Mouse (Mus musculus): ENCODE measurements at regions not wholly inside any gene's neighbourhood (a gene's known extent, or its start where the extent isn't known, plus 50 kb on each side); places are given as distances from the start of the nearest gene placed in this dataset.
A peak's percentile ranks its signal among the peaks of the same experiment; 100 is the strongest.

DNA sequence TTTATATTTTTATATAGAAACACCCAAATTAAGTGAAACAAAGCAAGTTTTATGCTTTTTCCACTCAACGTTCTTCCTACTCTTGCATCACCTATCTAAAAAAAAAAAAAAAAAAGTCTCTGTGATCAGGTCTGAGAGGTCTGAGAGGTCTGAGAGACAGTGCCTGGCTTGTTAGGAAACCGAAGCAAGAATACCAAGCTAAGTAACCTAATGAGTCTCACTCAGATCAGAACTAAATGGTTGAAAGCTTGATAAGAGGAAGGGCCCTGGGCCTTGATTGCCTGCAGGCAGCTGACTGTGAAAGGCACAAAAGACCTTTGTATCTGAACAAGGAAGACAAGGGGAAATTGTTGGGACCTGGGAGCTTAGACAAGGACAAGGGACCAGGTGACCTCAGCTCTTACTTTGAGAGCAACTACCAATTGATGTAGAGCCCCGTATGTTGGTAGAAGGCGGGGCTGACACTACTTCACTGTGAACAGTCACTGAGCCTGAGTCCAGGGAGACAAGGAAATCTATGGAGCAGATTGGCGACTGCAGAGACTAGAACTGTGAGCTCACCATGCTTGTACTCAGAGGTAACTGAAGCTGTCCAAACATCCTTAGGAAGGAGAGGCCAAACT, 362.8 kb upstream of the Lrrc3b start:
- Histone ChIP-seq H3K4me3 (ENCODE audit: low read depth, low read length) (no peak overlapping the region), H3K4me2 (no peak overlapping the region), H3K27me3 (ENCODE audit: control insufficient read depth, insufficient read depth, low read length) (no peaks in the 10 kb centered on the region), H3K27ac (ENCODE audit: low read depth, low read length) (no peak overlapping the region), H3K9me3 (ENCODE audit: control insufficient read depth, low read length) (no peaks in the 10 kb centered on the region), H3K36me3 (ENCODE audit: control insufficient read depth, insufficient read depth, low read length) (no peaks in the 10 kb centered on the region), H3K9ac (ENCODE audit: low read length) (no peak overlapping the region), H3K4me1 (ENCODE audit: control insufficient read depth, insufficient read depth, low read length) (no peaks in the 10 kb centered on the region)
- DNase-seq (ENCODE audit: low spot score, missing footprints) (no peak), ATAC-seq (ENCODE audit: low FRiP score) (no peak)
- WGBS, result 69% methylated on average over 5 of the region's 5 CpGs

DNA sequence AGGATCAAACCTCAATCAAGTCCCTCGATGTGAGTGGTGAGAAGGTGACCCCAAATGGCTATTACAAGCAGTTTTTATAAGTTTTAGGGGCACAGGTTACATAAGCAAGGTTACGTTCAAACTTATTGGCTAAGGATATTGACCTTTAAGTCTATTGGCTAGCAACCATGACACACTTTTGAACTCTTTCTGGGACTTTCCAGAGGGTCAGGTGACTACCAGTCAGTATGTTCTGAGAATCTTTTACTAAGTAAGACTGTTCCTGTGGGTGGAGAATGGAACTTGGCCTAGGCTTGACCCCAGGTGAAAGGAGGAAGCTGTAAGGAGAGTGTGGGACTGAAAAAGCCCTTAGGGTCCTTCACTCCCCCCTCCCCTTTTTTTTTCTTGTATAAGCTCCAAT, 370.3 kb upstream of the Lrrc3b start:
- H3K36me3 ChIP-seq (ENCODE audit: control insufficient read depth, insufficient read depth, low read length), result no peaks in the 10 kb centered on the region
- DNase-seq (ENCODE audit: low spot score, missing footprints), result no peak
- H3K9me3 ChIP-seq (ENCODE audit: control insufficient read depth, low read length), result no peaks in the 10 kb centered on the region
- no peak overlapping the region for H3K9ac ChIP-seq (ENCODE audit: low read length)
- no peaks in the 10 kb centered on the region for H3K4me1 ChIP-seq (ENCODE audit: control insufficient read depth, insufficient read depth, low read length)
- no peak overlapping the region for H3K4me3 ChIP-seq (ENCODE audit: low read depth, low read length)
- no peaks in the 10 kb centered on the region for H3K27me3 ChIP-seq (ENCODE audit: control insufficient read depth, insufficient read depth, low read length)
- no peak for ATAC-seq (ENCODE audit: low FRiP score)
- no peak overlapping the region for H3K4me2 ChIP-seq
- WGBS, result 69% methylated on average over 2 of the region's 2 CpGs
- no peak overlapping the region for H3K27ac ChIP-seq (ENCODE audit: low read depth, low read length)

DNA sequence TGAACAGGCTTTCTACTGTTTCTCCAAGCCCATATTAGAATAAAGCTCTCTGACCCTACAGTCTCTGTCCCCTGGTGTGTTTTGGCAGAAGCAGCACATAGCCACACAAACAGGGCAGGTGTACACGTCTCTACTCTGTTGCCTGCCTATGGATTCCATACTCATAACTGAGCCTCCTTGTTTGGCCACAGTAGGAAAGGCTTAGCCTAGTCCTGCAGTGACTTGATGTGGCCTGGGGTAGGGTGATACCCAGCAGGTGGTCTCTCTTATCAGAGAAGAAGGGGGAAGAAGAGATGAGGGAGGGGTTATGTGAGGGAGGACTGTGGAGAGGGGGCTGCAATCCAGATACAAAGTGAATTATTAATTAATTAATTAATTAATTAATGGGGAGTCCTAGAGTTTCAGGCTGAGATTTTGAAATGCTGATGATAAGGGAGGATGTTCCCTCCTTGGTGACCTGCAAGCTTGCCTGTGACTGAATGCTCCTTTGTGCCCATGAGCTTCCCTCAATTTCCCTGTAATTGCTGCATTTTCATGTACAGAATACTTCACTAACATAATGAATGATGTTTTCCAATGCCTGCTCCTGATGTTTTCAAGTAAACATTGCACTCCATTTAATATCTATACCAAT, 402.7 kb upstream of the Lrrc3b start:
- Histone ChIP-seq H3K9me3 (ENCODE audit: control insufficient read depth, low read length) (no peaks in the 10 kb centered on the region), H3K9ac (ENCODE audit: low read length) (no peak overlapping the region), H3K4me3 (ENCODE audit: low read depth, low read length) (no peak overlapping the region), H3K27ac (ENCODE audit: low read depth, low read length) (no peak overlapping the region), H3K4me1 (ENCODE audit: control insufficient read depth, insufficient read depth, low read length) (no peaks in the 10 kb centered on the region), H3K36me3 (ENCODE audit: control insufficient read depth, insufficient read depth, low read length) (no peaks in the 10 kb centered on the region), H3K27me3 (ENCODE audit: control insufficient read depth, insufficient read depth, low read length) (no peaks in the 10 kb centered on the region), H3K4me2 (no peak overlapping the region)
- whole genome bisulfite sequencing, result 97% methylated on average over 1 of the region's 1 CpGs
- peak; percentile 49 for DNase-seq (ENCODE audit: low spot score, missing footprints)
- peak; percentile 55 for ATAC-seq (ENCODE audit: low FRiP score)

DNA sequence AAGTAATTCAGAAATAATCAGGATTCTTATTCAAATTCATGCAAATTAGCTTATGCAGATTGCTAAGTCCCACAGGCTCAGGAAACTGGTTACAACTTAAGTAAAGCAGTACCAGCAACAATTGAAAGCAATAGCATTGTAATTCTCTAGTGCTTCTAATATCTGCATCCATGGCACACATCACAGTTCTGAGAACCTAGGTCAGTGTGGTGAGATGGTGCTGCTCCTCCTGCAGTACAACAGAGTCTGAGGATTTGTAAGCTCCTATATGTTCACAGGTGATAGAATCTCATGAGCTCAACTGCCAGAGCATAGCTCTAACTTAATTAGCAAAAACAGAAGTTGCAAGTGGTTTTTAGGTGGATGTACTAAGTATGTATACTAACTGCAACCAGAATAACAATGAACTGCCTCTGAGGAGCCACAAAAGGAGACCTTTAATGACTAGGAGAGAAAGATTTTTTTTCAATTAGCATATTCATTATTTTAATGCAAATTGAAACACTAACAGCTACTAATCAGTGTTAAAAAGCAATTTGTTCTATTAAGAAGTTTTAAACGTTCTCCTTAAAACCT, 403.3 kb upstream of the Lrrc3b start:
- H3K9me3 ChIP-seq (ENCODE audit: control insufficient read depth, low read length), result no peaks in the 10 kb centered on the region
- no peaks in the 10 kb centered on the region for H3K4me1 ChIP-seq (ENCODE audit: control insufficient read depth, insufficient read depth, low read length)
- DNase-seq (ENCODE audit: low spot score, missing footprints) (peak; percentile 28), ATAC-seq (ENCODE audit: low FRiP score) (no peak)
- no peaks in the 10 kb centered on the region for H3K27me3 ChIP-seq (ENCODE audit: control insufficient read depth, insufficient read depth, low read length)
- H3K4me3 ChIP-seq (ENCODE audit: low read depth, low read length), result no peak overlapping the region
- no peaks in the 10 kb centered on the region for H3K36me3 ChIP-seq (ENCODE audit: control insufficient read depth, insufficient read depth, low read length)
- no peak overlapping the region for H3K9ac ChIP-seq (ENCODE audit: low read length)
- WGBS, result 44% methylated on average over 1 of the region's 1 CpGs
- H3K4me2 ChIP-seq, result no peak overlapping the region
- no peak overlapping the region for H3K27ac ChIP-seq (ENCODE audit: low read depth, low read length)

DNA sequence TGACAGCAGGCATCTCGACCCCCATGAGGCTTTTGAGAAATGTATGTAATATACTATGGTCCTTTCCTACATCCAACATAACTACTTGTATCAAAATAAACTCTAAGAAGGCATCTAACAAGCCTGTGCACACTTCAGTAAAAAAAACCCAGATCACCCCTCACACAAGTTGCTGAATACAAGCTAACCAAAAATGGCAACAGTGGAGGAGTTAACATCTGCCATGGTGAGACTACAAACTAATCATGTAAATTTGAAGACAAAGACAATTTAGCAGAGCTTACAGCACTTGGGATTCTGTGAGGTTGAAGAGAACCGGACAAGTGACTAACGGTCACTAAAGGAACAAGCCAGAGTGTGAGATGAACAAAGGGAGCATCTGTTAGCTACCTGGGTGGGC, 380.6 kb upstream of the Ngly1 start:
- 82% methylated on average over 3 of the region's 3 CpGs for WGBS
- H3K9ac ChIP-seq (ENCODE audit: low read length), result no peak overlapping the region
- DNase-seq (ENCODE audit: low spot score, missing footprints) (no peak), ATAC-seq (ENCODE audit: low FRiP score) (no peak)
- no peak overlapping the region for H3K4me2 ChIP-seq
- no peaks in the 10 kb centered on the region for H3K9me3 ChIP-seq (ENCODE audit: control insufficient read depth, low read length)
- no peaks in the 10 kb centered on the region for H3K27me3 ChIP-seq (ENCODE audit: control insufficient read depth, insufficient read depth, low read length)
- H3K36me3 ChIP-seq (ENCODE audit: control insufficient read depth, insufficient read depth, low read length), result no peaks in the 10 kb centered on the region
- H3K4me3 ChIP-seq (ENCODE audit: low read depth, low read length), result no peak overlapping the region
- no peaks in the 10 kb centered on the region for H3K4me1 ChIP-seq (ENCODE audit: control insufficient read depth, insufficient read depth, low read length)
- H3K27ac ChIP-seq (ENCODE audit: low read depth, low read length), result no peak overlapping the region

DNA sequence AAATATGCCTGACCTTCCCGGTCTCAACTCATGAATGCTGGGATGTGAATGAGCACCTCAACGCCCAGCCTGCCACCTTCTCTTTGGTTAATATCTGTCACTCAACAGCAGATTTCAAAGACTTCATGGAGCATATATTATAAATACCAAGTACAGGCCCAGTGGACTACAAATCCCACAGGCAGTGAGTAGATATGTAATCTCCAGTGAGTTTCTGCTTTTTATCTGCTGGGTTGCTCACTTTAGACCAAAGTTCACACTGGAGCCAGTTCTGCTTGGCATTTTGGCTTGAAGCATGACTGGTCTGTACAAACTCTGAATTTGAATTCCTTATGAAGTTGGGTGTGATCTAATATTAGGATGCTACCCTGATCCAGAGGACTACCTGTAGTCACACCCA, 377.1 kb upstream of the Ngly1 start:
- H3K9ac ChIP-seq (ENCODE audit: low read length), result no peak overlapping the region
- no peaks in the 10 kb centered on the region for H3K27me3 ChIP-seq (ENCODE audit: control insufficient read depth, insufficient read depth, low read length)
- no peak overlapping the region for H3K27ac ChIP-seq (ENCODE audit: low read depth, low read length)
- no peak overlapping the region for H3K4me2 ChIP-seq
- no peaks in the 10 kb centered on the region for H3K4me1 ChIP-seq (ENCODE audit: control insufficient read depth, insufficient read depth, low read length)
- no peaks in the 10 kb centered on the region for H3K36me3 ChIP-seq (ENCODE audit: control insufficient read depth, insufficient read depth, low read length)
- no peak for DNase-seq (ENCODE audit: low spot score, missing footprints)
- 98% methylated on average over 2 of the region's 2 CpGs for WGBS
- no peaks in the 10 kb centered on the region for H3K9me3 ChIP-seq (ENCODE audit: control insufficient read depth, low read length)
- no peak for ATAC-seq (ENCODE audit: low FRiP score)
- no peak overlapping the region for H3K4me3 ChIP-seq (ENCODE audit: low read depth, low read length)

DNA sequence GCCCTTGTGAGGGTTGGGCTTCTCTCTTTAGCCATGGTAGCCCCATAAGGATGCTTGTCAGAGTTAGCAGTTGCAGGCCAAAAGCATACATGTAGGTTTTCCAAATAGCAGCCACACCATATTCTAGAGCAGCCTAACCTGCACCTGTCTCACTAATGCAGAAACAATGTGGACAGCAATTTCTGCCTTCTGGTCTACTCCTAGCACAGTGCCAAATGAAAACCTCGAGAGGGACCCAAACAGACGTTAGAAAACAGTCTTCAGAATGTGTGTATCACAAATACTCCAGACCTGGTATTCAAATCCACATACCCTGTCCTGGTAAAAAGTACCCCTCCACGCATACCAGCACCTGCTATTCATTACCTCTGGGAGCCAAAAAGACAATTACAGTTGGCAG, 368.9 kb upstream of the Ngly1 start:
- Histone ChIP-seq H3K4me3 (ENCODE audit: low read depth, low read length) (no peak overlapping the region), H3K27ac (ENCODE audit: low read depth, low read length) (no peak overlapping the region), H3K9me3 (ENCODE audit: control insufficient read depth, low read length) (no peaks in the 10 kb centered on the region), H3K4me1 (ENCODE audit: control insufficient read depth, insufficient read depth, low read length) (no peaks in the 10 kb centered on the region), H3K27me3 (ENCODE audit: control insufficient read depth, insufficient read depth, low read length) (no peaks in the 10 kb centered on the region), H3K4me2 (no peak overlapping the region), H3K9ac (ENCODE audit: low read length) (no peak overlapping the region), H3K36me3 (ENCODE audit: control insufficient read depth, insufficient read depth, low read length) (no peaks in the 10 kb centered on the region)
- 86% methylated on average over 3 of the region's 3 CpGs for WGBS
- peak; percentile 68 for DNase-seq (ENCODE audit: low spot score, missing footprints)
- no peak for ATAC-seq (ENCODE audit: low FRiP score)

DNA sequence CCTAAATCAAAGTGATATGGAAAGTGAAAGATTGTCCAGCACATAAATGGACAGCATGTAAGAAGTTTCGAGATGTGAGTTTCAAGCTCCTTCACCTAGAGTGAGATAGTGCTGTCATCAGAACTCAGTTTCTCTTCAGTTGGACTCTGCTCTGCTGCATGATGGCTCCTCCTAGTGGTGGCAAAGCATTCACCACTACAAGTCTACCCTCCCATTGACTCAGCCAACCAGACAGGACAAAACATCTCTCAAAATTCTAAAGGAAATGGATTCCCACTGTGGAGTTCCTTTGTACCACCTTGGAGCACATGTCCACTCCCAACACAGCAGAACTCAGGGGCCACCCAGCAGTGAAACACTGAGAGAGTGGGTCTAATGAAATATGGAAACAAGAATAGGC, 367.8 kb upstream of the Ngly1 start:
- no peaks in the 10 kb centered on the region for H3K27me3 ChIP-seq (ENCODE audit: control insufficient read depth, insufficient read depth, low read length)
- H3K9me3 ChIP-seq (ENCODE audit: control insufficient read depth, low read length), result no peaks in the 10 kb centered on the region
- no peak overlapping the region for H3K27ac ChIP-seq (ENCODE audit: low read depth, low read length)
- 74% methylated on average over 1 of the region's 1 CpGs for WGBS
- peak; percentile 81 for DNase-seq (ENCODE audit: low spot score, missing footprints)
- H3K36me3 ChIP-seq (ENCODE audit: control insufficient read depth, insufficient read depth, low read length), result no peaks in the 10 kb centered on the region
- no peak overlapping the region for H3K4me3 ChIP-seq (ENCODE audit: low read depth, low read length)
- peak; percentile 79 for ATAC-seq (ENCODE audit: low FRiP score)
- H3K9ac ChIP-seq (ENCODE audit: low read length), result no peak overlapping the region
- H3K4me1 ChIP-seq (ENCODE audit: control insufficient read depth, insufficient read depth, low read length), result no peaks in the 10 kb centered on the region
- H3K4me2 ChIP-seq, result no peak overlapping the region

DNA sequence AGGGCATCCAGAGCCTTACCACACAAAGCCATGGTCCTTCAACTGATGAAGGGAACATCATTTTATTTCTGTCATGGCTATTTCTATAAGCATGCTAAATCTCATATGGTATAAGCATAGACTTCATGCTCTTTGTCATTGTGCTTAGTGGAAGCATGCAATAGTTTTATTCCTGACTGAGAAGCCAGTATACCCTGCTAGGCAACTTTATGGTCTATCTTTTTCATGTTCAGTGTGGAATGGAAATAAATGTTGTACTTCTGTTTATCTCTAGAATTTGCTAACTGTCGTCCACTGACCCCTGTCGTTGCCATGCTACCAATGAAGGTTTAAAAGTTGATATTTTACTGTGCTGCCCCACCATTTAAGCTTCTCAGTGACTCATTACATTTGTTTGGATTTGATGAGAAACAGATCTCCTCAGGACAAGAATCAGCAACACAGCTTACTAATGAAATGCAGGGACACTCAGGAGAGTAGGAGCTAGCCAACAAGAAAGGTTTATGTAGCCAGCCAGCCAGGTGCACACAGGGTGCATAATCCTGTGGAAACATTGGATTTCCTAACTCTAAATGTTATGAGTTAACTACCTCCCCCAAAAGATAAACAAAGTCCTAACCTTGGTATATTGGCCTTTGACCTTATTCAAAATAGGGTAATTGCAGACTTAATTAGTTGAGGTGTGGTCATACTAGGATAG, 364.3 kb upstream of the Ngly1 start:
- Histone ChIP-seq H3K9me3 (ENCODE audit: control insufficient read depth, low read length) (no peaks in the 10 kb centered on the region), H3K4me2 (no peak overlapping the region), H3K27ac (ENCODE audit: low read depth, low read length) (no peak overlapping the region), H3K27me3 (ENCODE audit: control insufficient read depth, insufficient read depth, low read length) (no peaks in the 10 kb centered on the region), H3K9ac (ENCODE audit: low read length) (no peak overlapping the region), H3K4me3 (ENCODE audit: low read depth, low read length) (no peak overlapping the region), H3K36me3 (ENCODE audit: control insufficient read depth, insufficient read depth, low read length) (no peaks in the 10 kb centered on the region), H3K4me1 (ENCODE audit: control insufficient read depth, insufficient read depth, low read length) (no peaks in the 10 kb centered on the region)
- 76% methylated on average over 2 of the region's 2 CpGs for WGBS
- DNase-seq (ENCODE audit: low spot score, missing footprints) (peak; percentile 37), ATAC-seq (ENCODE audit: low FRiP score) (no peak)
